Mouse (Mus musculus) cerebellum, postnatal 4 days (tissue): ENCODE results near the gene Tle2.

Experiments used
- DNase-seq, 2 experiments: peaks; one replicate each; pipeline ENCODE4 v3.0.0; 2022; ENCODE audit warnings: low spot score in 2 of 2, mixed read lengths in 1 of 2

The Tle2 gene

DNA sequence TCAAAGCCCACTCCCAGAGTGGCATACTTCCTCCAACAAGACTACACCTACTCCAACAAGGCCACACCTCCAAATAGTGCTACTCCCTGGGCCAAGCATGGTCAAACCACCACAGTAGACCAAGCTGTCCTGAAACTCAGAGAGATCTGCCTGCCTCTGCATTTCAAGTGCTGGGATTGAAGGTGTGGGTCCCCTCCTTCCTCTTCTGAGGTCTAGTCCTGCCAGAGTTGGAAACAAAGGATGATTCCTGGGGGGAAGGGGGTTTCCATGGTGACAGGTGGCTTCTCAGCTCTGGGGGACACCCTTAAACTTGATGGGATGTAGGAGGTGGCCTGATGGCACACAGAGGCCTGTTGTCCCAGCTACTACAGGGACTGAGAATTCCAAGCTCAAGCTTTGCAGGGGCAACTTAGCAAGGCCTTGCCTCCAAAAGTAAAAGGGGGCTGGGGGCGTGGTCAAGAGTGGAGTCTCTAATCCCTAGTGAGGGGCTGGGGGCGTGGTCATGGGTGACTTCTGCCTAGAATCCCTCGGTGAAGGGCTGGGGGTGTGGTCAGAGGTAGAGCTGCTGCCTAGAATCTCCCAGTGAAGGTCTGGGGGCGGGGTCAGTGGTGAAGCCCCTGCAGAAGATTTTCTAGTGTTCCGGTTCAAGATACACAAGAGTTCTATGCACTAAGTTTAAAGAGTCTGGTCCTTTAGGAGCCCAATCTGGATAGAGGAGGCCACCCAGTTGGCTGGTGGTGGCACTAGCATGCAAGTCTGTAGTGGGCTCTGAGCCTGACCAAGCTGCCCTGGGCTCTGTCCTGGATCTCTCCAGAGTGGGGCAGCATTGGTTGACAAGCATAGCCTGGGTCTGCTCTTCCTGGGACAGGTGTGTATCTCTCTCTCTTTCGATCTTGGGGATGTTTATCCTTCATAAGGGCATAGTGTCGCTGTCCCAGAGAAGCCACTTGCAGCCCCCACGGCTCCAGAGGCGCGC lies at the start of gene Tle2:
Tle2 (plus strand) TSS at position 481 of the 976 bp plus-strand sequence.
- no peak for DNase-seq

DNA sequence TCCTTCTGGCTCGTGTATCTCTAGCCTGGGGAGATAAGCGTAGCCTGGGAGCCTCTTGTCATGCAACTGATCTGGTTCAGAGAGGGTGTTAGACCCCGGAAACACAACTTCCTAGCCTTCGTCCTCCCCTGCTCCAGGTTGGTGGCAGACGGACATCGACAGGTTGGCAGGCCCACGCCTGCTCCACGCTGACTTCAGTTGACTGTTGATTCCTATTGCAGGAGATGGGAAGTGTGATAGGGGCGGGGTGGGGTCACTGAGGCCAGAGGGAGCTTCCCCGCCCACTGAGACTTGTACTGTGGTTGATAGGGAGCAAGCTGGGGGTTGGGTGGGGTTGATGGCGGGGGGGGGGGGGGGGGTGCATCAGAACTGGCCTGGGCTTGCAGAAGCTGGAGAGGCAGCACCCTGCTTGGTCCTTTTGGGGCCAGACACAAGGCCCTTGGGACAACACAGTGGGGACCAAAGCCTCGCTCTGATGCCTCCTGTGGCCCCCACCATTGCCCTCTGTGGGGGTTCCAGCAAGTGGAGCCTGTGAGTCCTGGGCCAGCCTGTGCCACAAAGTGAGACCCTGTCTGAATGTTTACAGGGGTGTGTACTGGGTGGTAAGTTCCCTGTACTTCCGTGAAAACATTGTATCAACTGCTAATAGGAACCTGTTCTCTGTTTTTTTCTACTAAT lies 49.2 kb upstream of the Tle2 start:
- no peak for DNase-seq

DNA sequence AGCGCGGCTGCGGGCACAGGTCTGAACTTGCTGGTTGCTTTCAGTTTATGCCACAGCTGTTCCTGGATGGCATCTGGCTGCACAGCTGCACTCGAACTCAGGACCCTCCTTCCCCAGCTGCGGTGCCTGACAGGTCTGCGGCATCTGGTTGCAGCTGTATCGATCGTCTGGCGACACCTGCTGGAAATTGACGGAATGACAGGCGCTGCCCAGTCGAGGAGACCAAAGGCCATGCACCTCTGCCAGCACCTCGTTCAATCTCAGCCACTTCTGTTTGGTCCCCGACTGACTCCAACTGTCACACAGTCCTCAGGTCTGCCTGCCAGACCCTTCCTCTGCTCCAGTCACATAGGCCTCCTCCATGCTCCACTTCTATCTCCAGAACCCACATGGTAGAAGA lies 47.6 kb upstream of the Tle2 start:
- peak; percentile 52 to 74 for DNase-seq

DNA sequence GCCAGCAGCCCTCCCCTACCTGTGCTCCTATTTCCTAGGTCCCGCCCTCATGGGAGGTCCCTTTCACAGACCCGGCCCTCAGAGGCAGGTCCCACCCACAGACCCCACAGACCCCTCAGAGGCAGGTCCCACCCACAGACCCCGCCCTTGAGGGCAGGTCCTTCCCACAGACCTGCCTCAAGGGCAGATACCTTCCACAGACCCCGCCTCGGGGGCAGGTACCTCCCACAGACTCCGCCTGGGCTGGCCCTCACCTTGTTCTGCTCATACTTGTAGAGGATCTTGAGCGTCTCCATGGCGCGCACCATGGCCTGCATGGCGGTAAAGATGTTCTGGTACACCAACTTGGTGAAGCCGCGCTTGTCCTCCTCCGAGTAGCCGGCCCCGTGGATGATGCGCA lies 39.5 kb upstream of the Tle2 start:
- DNase-seq, result no peak

DNA sequence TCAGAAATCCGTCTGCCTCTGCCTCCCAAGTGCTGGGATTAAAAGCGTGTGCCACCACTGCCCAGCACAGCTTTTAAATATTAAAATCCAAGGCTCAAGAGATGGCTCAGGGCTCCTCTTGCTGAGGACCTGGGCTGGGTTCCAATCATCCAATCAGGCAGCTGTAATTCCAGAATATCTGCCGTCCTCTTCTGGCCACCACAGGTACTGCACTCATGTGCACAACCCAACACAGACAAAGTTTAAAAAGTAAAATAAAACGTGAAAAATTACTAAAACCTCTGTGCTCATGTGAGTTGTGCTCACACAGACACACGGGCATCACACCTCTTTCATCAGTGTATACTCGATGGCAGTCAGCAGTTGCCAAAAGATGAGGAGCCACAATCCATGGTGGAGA lies 37.6 kb upstream of the Tle2 start:
- DNase-seq, result no peak

DNA sequence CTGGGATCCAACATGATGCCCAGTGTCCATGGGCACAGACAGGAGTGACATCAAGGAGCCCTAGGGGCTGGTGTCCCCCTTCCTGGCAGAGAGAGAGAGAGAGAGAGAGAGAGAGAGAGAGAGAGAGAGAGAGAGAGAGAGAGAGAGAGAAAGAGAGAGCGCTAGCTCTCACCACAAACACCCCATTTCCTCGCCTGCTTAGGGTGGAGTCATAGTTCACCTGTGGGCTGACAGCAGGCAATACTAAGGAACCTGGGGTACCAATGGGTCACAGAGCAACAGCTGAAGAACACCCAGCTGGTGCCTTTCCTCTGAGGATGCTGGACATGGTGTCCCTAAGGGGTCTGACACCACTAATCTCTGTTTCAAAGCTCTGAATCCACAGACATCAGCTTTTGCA lies 36.9 kb upstream of the Tle2 start:
- DNase-seq, result no peak

DNA sequence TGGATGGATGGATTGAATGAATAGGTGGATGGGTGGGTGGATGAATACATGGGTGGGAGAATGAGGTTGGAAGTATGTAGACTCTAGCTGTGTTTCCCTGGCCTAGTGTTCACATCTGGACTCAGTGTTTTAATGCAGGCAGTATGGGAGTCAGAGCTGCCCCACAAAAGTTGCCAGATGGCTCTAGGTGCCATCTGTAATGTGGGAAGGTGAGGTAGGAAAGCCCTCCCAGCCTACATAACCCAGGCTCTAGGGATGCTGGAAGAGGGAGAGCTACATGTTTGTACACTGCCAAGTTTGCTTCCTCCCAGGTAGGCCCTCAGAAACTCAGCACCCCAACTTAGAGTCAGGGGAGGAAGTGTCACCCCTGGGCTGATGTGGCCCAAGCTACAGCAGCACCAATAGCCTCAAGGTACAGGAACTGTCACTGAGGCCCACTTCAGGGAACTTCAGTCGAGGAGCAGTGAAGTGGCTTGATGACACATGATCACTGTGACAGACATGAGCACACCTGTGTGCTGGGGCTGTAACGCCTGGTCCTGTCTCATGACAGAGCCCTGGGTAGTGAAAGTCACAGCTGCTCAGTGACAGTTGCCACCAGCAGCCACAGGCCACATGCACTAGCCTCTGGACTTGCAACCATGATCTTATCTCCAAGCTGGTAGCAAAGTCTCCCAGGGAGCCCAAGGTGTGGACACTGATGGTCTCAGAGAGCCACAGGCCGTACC lies 35.9 kb upstream of the Tle2 start:
- DNase-seq, result no peak

DNA sequence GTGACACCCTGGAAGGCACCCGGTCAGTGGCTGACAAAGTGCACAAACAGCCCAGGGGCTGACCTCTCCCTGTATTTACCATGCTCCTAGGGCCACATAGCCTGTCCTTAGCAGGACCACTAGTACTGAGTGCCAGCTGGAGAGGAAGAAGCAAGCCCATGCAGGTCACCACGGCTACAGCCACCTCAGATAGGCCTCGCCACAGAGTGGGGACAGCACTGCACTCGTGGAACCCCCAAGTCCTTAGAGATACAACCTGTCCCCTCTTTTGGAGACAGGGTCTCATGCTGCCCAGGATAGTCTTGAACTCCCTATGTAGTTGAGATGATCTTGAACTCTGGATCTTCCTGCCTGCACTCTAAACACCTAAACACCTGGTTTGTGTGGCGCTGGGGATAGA lies 33.0 kb upstream of the Tle2 start:
- DNase-seq, result no peak

DNA sequence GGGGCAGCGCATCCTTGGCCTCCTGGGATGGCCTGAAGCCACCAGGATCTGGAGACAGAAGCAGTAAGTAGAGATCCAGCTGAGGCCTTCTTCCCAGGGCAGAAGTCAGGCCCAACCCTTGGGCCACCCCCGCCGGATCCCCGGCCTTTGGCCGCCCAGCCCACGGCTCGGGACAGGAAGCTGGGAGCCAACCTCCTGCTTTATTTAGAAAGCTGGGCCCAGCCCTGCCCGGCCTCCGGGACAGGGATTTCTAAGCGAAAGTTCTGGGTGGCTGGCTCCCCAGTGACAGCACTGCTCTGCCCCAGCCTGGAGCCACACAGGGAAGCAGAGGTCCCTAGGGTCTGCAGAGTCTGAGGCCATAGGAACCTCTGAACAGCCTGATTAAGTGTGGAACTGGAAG lies 32.6 kb upstream of the Tle2 start:
- DNase-seq, result no peak

DNA sequence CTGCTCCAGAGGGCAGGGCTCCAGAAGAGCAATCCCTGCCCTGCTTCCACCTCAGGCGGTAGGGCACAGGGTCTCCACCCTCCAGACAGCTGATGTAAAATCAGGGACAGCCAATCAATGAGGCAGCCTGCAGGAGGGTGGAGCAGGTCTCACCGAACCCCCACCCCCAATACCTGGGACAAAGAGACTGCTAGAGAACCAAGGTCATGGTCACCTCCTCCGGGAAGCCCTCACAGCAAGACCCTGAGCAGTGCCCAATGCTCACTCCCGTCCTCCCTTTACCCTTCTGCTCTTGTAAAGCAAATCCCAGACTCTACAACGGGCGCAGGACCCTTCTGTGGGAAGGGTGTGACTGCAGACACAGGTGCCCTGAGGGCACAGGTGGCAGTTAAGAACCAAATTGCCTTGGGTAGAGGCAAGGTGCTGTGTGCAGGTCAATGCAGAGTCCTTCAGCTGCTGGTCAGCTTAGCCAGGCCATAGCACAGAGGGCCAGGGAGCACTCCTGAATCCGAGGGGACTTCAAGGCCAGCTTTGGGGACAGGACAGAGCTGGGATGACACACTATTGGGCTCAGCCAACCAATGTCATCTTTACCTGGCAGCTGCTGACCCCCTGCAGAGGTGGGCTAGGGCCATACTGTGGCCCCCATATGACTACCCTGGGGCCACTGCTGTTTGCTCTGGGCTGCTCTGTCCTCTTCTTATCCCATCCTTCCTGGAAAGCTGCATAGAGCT lies 31.5 kb upstream of the Tle2 start:
- no peak for DNase-seq

DNA sequence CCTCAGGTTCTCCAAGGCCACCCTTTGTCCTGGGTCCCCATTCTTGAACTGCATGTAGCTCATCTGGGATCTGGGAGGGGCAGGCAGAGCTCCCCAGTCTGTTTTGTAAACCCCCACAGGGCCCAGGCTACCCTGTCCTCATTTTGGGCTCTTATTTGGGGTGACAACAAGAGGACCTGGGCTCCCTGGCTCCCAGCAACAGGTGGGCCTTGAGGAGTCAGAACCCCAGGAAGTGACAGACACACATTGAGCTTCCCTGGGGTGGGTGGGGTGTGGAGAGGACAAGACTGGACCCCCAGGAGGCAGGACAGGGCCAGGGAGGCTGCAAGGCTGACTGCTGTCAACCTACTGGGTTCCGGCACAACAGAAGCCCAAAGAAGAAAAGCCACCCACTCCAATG lies 30.7 kb upstream of the Tle2 start:
- no peak for DNase-seq

DNA sequence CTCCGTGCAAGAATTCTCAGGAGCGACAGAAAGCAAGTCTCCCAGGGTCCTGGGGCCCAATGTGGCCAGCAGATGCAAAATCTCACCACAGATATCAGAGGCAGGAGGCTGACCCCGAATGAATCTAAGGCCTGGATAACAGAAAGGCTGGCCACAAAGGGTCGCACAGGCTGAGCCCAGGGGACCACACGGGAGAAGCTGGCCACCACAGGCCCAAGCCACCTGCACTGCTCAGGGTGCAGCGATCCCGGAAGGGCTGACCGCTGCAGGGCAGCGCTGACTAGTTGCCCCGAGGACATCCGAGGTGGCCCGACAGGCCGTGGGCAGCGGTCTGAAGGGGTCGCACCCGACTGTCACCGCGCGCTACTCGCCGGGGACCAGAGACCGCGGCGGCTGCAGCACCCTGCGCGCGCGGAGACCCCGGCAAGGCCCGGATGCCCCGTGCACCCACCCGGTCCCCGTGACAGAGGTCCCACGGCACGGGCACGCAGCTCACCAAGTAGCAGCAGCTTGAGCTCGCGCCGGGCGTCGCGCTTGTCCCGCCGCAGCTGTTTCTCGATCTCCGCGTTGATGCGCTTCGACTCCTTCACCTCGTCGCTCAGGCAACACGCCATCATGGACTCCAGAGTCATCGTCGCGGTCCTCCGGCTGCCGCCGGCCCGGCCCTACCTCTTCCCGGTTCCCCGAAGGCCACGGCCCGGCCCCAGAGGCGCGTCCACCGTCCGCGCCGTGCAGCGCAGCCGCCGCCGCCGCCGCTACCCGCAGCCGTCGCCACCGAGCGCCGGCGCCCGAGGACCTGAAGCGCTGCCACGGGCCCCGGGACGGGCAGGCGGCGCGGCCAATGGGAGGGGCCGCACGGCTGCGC lies 29.8 kb upstream of the Tle2 start:
- no peak for DNase-seq

DNA sequence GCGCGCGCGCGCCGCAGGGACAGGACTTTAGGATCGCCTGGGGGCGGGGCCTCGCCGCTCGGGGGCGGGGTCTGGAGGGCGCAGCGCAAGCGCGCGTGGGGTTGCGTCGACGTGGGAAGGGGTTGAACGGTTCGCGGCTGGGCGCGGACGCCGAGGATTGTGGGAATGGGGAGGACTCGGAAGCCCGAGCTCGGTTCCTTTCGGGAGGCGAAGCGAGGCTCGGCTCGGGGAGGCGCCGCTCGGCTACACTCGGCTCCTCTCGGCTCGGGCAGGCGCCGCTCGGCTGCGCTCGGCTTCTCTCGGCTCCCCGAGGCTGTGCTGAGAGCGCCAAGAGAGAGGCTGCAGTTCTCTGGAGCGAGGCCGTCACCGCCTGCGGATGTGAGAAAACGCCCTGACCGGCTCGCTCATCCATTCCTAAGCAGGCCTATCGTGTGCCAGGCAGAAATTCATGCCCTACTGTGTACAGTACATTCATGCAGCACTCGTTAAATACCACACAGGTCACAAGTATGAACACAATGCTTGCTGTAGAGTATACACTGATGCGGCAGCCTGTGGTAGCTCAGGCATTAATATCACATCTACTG lies 29.1 kb upstream of the Tle2 start, which contains the start of gene Gna11:
Gna11 (minus strand) TSS at position 30 of the 587 bp plus-strand sequence.
- DNase-seq, result peak; percentile 98 to 100

DNA sequence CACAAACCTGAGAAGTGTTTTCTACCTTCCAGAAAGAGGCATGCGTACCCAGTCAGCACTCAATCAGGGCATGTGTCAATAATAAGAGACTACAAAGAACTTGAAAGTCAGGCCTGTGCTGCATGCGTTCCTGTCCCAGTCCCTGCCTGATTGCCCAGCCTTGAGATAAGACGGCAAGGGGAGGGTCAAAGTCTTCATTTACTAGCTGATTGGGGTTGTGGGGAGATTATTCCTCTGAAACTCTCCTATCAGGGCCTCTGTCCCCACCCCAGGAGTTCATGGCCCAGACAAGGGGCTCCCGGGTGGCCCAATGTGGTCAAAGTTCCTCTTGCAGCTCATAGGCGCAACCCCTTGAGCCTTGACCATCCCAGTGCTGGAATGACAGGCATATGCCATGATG lies 28.0 kb upstream of the Tle2 start:
- no peak for DNase-seq

DNA sequence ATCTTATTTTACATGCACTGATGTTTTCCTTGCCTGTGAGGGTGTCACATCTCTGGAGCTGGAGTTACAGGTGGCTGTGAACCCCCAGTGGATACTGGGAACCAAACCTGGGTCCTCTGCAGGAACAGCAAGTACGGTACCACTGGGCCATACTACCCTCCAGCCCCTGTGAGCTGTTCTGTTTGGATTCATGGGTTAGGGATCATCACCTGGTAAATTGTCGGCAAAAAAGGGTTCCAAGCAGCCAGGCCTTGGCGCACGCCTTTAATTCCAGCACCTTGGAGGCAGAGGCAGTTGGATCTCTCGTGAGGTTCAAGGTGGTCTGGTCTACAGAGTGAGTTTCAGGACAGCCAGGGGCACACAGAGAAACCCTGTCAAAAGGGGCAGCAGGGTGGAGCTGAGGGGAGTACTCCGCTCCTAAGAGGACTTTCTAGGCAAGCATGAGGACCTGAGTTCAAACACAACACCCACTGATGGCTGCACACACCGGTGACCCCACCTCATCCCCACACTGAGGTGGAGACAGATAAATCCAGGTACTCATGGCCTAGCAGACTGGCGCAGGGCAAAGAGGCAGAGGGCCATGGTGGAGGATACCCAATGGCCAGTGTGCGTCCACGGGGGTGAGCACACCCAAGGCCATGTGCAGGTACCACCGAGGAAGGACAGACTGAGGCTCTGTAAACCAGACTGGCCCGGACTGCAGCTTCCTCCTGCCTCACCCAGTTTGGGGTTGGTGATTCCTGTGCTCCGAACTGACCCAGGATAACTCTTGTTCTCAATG lies 27.4 kb upstream of the Tle2 start:
- DNase-seq, result no peak

DNA sequence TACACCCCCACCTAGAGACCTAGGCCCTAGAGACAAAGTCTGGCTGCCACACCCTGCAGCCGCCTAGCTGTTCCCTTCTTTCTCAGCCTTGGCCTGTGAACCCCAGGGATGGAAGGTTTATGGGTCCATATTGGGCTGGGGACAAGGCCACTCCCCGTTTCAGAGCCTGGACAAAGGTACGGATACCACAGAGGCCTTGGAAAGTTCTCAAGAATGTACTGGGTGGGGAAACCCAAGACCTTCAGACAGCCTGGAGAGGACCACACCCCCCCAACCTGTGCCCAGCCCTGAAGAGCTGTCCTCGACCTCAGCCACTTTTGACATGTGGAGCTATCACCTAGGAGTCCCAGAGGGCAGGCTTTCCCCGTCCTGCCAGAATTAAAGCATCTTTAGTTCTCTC lies 25.4 kb upstream of the Tle2 start:
- no peak for DNase-seq

DNA sequence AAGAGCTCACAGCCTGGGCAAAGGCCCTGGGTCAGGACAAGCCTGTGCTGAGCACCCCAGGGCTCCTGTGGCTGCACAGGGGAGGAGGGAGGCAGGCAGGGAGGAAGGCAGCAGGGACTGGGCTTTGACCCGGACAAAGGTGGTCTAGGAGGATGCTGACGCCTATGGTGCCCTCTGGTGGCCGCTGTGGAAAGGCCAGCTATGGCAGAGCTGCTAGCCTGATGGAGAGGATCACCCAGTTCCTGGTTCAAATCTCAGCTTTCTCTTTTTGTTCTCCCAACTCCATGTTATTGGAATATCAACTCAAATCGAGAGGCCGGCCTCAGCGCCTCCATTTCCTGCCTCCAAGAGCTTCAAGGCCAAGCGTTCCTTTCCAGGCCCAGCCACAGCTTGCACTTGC lies 24.1 kb upstream of the Tle2 start:
- DNase-seq, result peak in 1 of 2 experiments; percentile 68

DNA sequence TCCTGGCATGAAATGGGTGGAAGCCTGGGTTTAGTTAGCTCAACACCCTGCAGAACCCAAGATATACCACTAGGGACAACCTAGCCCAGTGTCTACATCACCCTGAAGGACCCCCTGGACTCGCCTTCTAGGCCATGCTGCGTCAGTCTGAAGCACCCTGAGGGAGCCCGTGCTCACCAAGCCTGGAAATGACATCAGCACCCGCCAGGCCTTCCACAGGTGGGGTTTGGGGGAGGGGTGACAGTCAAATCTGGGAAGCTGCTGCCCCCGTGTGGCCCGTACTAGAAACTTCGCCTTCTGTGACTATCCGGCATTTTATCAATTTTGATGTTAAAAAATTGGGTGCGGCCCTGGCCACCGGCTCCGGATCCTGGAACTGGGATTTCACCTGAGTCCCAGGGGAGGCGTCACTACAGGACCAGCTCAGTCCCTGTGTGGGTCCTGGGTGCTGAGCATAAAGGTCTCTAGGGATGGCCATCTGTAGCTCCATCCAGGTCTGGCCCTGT lies 22.7 kb upstream of the Tle2 start:
- DNase-seq, result peak in 1 of 2 experiments; percentile 68

DNA sequence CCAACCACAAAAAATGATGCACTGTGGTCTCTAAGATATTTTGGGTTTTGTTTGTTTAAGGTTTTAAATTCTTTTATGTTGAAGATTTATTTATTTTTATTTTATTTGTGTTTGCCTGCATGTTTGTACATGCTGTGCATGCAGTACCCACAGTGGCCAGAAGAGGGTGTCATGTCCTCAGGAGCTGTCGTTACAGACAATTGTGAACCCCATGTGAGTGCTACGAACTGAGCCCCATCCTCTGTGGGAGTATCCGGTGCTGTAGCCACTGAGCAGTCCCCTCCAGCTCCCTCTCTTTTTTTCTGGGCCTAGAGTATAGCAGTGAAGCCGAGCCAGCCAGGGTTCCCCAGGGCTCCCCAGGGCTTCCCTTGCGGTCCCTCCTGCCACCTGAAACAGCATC lies 21.1 kb upstream of the Tle2 start:
- DNase-seq, result no peak
